Mouse (Mus musculus): Measurements from ENCODE around the gene Vwa7. TPM values are rescaled to one million over a fixed set of nuclear protein-coding genes. Genes with fewer than 3 reads are reported as not detected.

Vwa7 gene
- total and polyA plus RNA-seq, 3 experiments: 7.5 to 10.9 (median 10.0) TPM

GRCm38 (mm10) chr17:35021163-35021808 lies 4.9 kb downstream of the Vwa7 start:
- Histone ChIP-seq H3K36me3 (ENCODE audit: control insufficient read depth, insufficient read depth, low read length) (no peaks in the 10 kb centered on the region), H3K9ac (ENCODE audit: low read depth, low read length) (peak overlapping the region; percentile 28), H3K79me2 (replicated peaks; ENCODE audit: control insufficient read depth, insufficient read depth, low read length) (no peaks in the 10 kb centered on the region), H3K27ac (peak overlapping the region; percentile 88), H3K4me3 (peak overlapping the region; percentile 17), H3K4me1 (ENCODE audit: control insufficient read depth, insufficient read depth, low read length) (peaks cover 11% of the 10 kb centered on the region), H3K27me3 (ENCODE audit: control insufficient read depth, insufficient read depth, low read length) (no peaks in the 10 kb centered on the region)
- WGBS: 7% methylated on average over 17 of the region's 17 CpGs
- peak; percentile 86; the same call in 1 of the 2 replicates for TF ChIP-seq EP300 (IDR thresholded peaks at IDR 0.05; ENCODE audit: insufficient read depth, low read depth, low read length)
- TF ChIP-seq CTCF (IDR thresholded peaks at IDR 0.05): no peak; the same call in 1 of the 2 replicates
- TF ChIP-seq POLR2A (IDR thresholded peaks at IDR 0.05; ENCODE audit: insufficient read depth, low read depth, low read length): no peak
- DNase-seq: peak; percentile 86 to 94
- intact Hi-C loops (cut with DNase I): loop anchor here (1.0 to 5.0 kb wide), 5 partner anchors 38 to 216 kb away; partner anchors contain the start of genes Abhd16a, Ddah2, Ly6g6d and Nfkbil1

GRCm38 (mm10) chr17:35021842-35022477 lies 5.6 kb downstream of the Vwa7 start:
- TF ChIP-seq CTCF (IDR thresholded peaks at IDR 0.05) (peak; percentile 55), EP300 (IDR thresholded peaks at IDR 0.05; ENCODE audit: insufficient read depth, low read depth, low read length) (no peak), POLR2A (IDR thresholded peaks at IDR 0.05; ENCODE audit: insufficient read depth, low read depth, low read length) (peak; percentile 52; the same call in 1 of the 2 replicates)
- WGBS: 27% methylated on average over 6 of the region's 6 CpGs
- no peaks in the 10 kb centered on the region for H3K36me3 ChIP-seq (ENCODE audit: control insufficient read depth, insufficient read depth, low read length)
- H3K79me2 ChIP-seq (replicated peaks; ENCODE audit: control insufficient read depth, insufficient read depth, low read length): no peaks in the 10 kb centered on the region
- intact Hi-C loops (cut with DNase I): loop anchor here (1.0 to 5.0 kb wide), 6 partner anchors 25 to 215 kb away; partner anchors contain the start of genes Abhd16a, Ddah2, Ly6g6d and Msh5
- H3K27ac ChIP-seq: peak overlapping the region; percentile 88
- peak overlapping the region; percentile 17; the same call in 1 of the 2 replicates for H3K4me3 ChIP-seq
- H3K27me3 ChIP-seq (ENCODE audit: control insufficient read depth, insufficient read depth, low read length): no peaks in the 10 kb centered on the region
- peak in 1 of 2 experiments; percentile 57 for DNase-seq
- peak overlapping the region; percentile 49 for H3K9ac ChIP-seq (ENCODE audit: low read depth, low read length)
- peaks cover 11% of the 10 kb centered on the region for H3K4me1 ChIP-seq (ENCODE audit: control insufficient read depth, insufficient read depth, low read length)

GRCm38 (mm10) chr17:35022541-35023060 lies 6.2 kb downstream of the Vwa7 start:
- H3K4me1 ChIP-seq (ENCODE audit: control insufficient read depth, insufficient read depth, low read length): peaks cover 11% of the 10 kb centered on the region
- TF ChIP-seq CTCF (IDR thresholded peaks at IDR 0.05): no peak
- no peak for TF ChIP-seq EP300 (IDR thresholded peaks at IDR 0.05; ENCODE audit: insufficient read depth, low read depth, low read length)
- no peak for TF ChIP-seq POLR2A (IDR thresholded peaks at IDR 0.05; ENCODE audit: insufficient read depth, low read depth, low read length)

GRCm38 (mm10) chr17:35023221-35023620 lies 6.8 kb downstream of the Vwa7 start:
- H3K36me3 ChIP-seq (ENCODE audit: control insufficient read depth, insufficient read depth, low read length): no peaks in the 10 kb centered on the region
- H3K27me3 ChIP-seq (ENCODE audit: control insufficient read depth, insufficient read depth, low read length): no peaks in the 10 kb centered on the region
- TF ChIP-seq POLR2A (IDR thresholded peaks at IDR 0.05; ENCODE audit: insufficient read depth, low read depth, low read length): no peak
- no peak for TF ChIP-seq EP300 (IDR thresholded peaks at IDR 0.05; ENCODE audit: insufficient read depth, low read depth, low read length)
- TF ChIP-seq CTCF (IDR thresholded peaks at IDR 0.05): no peak
- H3K27ac ChIP-seq: peak overlapping the region; percentile 88; the same call in 1 of the 2 replicates
- H3K9ac ChIP-seq (ENCODE audit: low read depth, low read length): no peak overlapping the region
- no peak overlapping the region for H3K4me3 ChIP-seq
- DNase-seq: no peak
- no peaks in the 10 kb centered on the region for H3K79me2 ChIP-seq (replicated peaks; ENCODE audit: control insufficient read depth, insufficient read depth, low read length)
- peaks cover 11% of the 10 kb centered on the region for H3K4me1 ChIP-seq (ENCODE audit: control insufficient read depth, insufficient read depth, low read length)
- intact Hi-C loops (cut with DNase I): loop anchor here (2.0 to 5.0 kb wide), 2 partner anchors 24 to 214 kb away; partner anchors contain the start of genes Msh5 and Nfkbil1
- WGBS: 89% methylated on average over 5 of the region's 5 CpGs

More at GRCm38 (mm10) chr17:35022541-35023060, 6.2 kb downstream of the Vwa7 start:
- H3K4me3 ChIP-seq: no peak overlapping the region
- no peaks in the 10 kb centered on the region for H3K27me3 ChIP-seq (ENCODE audit: control insufficient read depth, insufficient read depth, low read length)
- H3K79me2 ChIP-seq (replicated peaks; ENCODE audit: control insufficient read depth, insufficient read depth, low read length): no peaks in the 10 kb centered on the region
- no peaks in the 10 kb centered on the region for H3K36me3 ChIP-seq (ENCODE audit: control insufficient read depth, insufficient read depth, low read length)
- no peak overlapping the region for H3K9ac ChIP-seq (ENCODE audit: low read depth, low read length)
- intact Hi-C loops (cut with DNase I): loop anchor here (2.0 to 5.0 kb wide), 2 partner anchors 24 to 215 kb away; partner anchors contain the start of genes Msh5 and Nfkbil1
- DNase-seq: no peak
- WGBS: 82% methylated on average over 8 of the region's 8 CpGs
- H3K27ac ChIP-seq: peak overlapping the region; percentile 88

- Histone ChIP-seq H3K79me2 (replicated peaks; ENCODE audit: control insufficient read depth, insufficient read depth, low read length) (no peaks in the 10 kb centered on the region), H3K9ac (ENCODE audit: low read depth, low read length) (no peak overlapping the region), H3K27me3 (ENCODE audit: control insufficient read depth, insufficient read depth, low read length) (no peaks in the 10 kb centered on the region), H3K4me3 (no peak overlapping the region), H3K36me3 (ENCODE audit: control insufficient read depth, insufficient read depth, low read length) (no peaks in the 10 kb centered on the region), H3K4me1 (ENCODE audit: control insufficient read depth, insufficient read depth, low read length) (peaks cover 11% of the 10 kb centered on the region), H3K27ac (peak overlapping the region; percentile 6)
- 58% methylated on average over 4 of the region's 4 CpGs for WGBS
- no peak for TF ChIP-seq POLR2A (IDR thresholded peaks at IDR 0.05; ENCODE audit: insufficient read depth, low read depth, low read length)
- no peak for TF ChIP-seq CTCF (IDR thresholded peaks at IDR 0.05)
- no peak for TF ChIP-seq EP300 (IDR thresholded peaks at IDR 0.05; ENCODE audit: insufficient read depth, low read depth, low read length)
- intact Hi-C loops (cut with DNase I): loop anchor here (2.0 to 5.0 kb wide), 2 partner anchors 23 to 214 kb away; partner anchors contain the start of genes Msh5 and Nfkbil1
- DNase-seq: peak in 1 of 2 experiments; percentile 39
Measured at GRCm38 (mm10) chr17:35023756-35024155, 7.4 kb downstream of the Vwa7 start.

Measured in heart, adult 2 months (tissue).